Mouse (Mus musculus) gastrocnemius, adult 2 months (tissue): ENCODE measurements around the gene Mroh3. TPM values are rescaled to one million over a fixed set of nuclear protein-coding genes. Genes with fewer than 3 reads are reported as not detected.

Experiments
- DNase-seq: peaks from one replicate; pipeline ENCODE4 v3.0.0; 2022
- H3K27ac ChIP-seq: fragments of 200-600 bp; 2 replicates; pipeline ENCODE4 v1.8.1; 2022; ENCODE audit warnings: mild to moderate bottlenecking
- H3K4me3 ChIP-seq: fragments of 200-600 bp; 2 replicates; pipeline ENCODE4 v1.8.1; 2022; ENCODE audit warnings: mild to moderate bottlenecking, moderate library complexity
- CTCF ChIP-seq: fragments of 200-600 bp; IDR thresholded peaks from 2 replicates; pipeline ENCODE4 v1.8.1; 2022; ENCODE audit warnings: antibody characterized with exemption, mild to moderate bottlenecking, moderate library complexity
- intact Hi-C: fragments of 180-260 bp; cut with DNase I; formaldehyde crosslinking; loops from one replicate; pipeline ENCODE4 v1.15.1; 2025
- total RNA-seq, 2 experiments: library from RNA; stranded (reverse); gene quantifications; 2 replicates each; pipeline ENCODE4 v1.2.3; 2021

Mroh3 gene
- total RNA-seq, 2 experiments from 2014 or later = not detected

GRCm38 (mm10) chr1:136238495-136238894 is 25.9 kb upstream of the Mroh3 start:
- H3K27ac ChIP-seq = no peak overlapping the region
- no peak overlapping the region for H3K4me3 ChIP-seq
- no peak for TF ChIP-seq CTCF
- intact Hi-C loops = no loop called here
- no peak for DNase-seq

- peak; percentile 35 for TF ChIP-seq CTCF
- intact Hi-C loops = no loop called here
- Histone ChIP-seq H3K27ac (no peak overlapping the region), H3K4me3 (peak overlapping the region; percentile 73)
- DNase-seq = no peak
These were observed 22.0 kb upstream of the Mroh3 start for GRCm38 (mm10) chr1:136234595-136235092.

GRCm38 (mm10) chr1:136233892-136234594 is 21.4 kb upstream of the Mroh3 start, which contains the start of gene Inava:
Gene Inava, minus strand, starts transcription at chr1:136234264.
- peak within 1 kb of the TSS; percentile 73 for H3K4me3 ChIP-seq
- intact Hi-C loops = no loop called here
- peak; percentile 30 for DNase-seq
- H3K27ac ChIP-seq = no peak within 1 kb of the TSS
- TF ChIP-seq CTCF = no peak

GRCm38 (mm10) chr1:136232986-136233790 is 20.6 kb upstream of the Mroh3 start:
- no peak for TF ChIP-seq CTCF

GRCm38 (mm10) chr1:136232285-136232926 is 19.8 kb upstream of the Mroh3 start:
- no peak for DNase-seq
- no peak overlapping the region for H3K27ac ChIP-seq
- H3K4me3 ChIP-seq = no peak overlapping the region
- intact Hi-C loops = no loop called here
- TF ChIP-seq CTCF = no peak

More at GRCm38 (mm10) chr1:136232986-136233790, 20.6 kb upstream of the Mroh3 start:
- DNase-seq = no peak
- H3K4me3 ChIP-seq = peak overlapping the region; percentile 73
- intact Hi-C loops = no loop called here
- no peak overlapping the region for H3K27ac ChIP-seq

- Histone ChIP-seq H3K4me3 (no peak overlapping the region), H3K27ac (no peak overlapping the region)
- no peak for DNase-seq
- no peak for TF ChIP-seq CTCF
- intact Hi-C loops = no loop called here
These were observed 19.0 kb upstream of the Mroh3 start for GRCm38 (mm10) chr1:136231596-136231995.

GRCm38 (mm10) chr1:136230201-136230600 is 17.6 kb upstream of the Mroh3 start:
- no peak for TF ChIP-seq CTCF
- intact Hi-C loops = no loop called here
- H3K27ac ChIP-seq = no peak overlapping the region
- H3K4me3 ChIP-seq = no peak overlapping the region
- DNase-seq = no peak

GRCm38 (mm10) chr1:136229040-136229373 is 16.4 kb upstream of the Mroh3 start:
- no peak for DNase-seq
- H3K27ac ChIP-seq = no peak overlapping the region
- intact Hi-C loops = no loop called here
- no peak for TF ChIP-seq CTCF
- no peak overlapping the region for H3K4me3 ChIP-seq

GRCm38 (mm10) chr1:136228328-136229039 is 15.9 kb upstream of the Mroh3 start:
- DNase-seq = peak; percentile 23
- intact Hi-C loops = no loop called here
- no peak for TF ChIP-seq CTCF
- H3K4me3 ChIP-seq = no peak overlapping the region
- H3K27ac ChIP-seq = no peak overlapping the region

- TF ChIP-seq CTCF = no peak
- DNase-seq = peak; percentile 30
- H3K27ac ChIP-seq = no peak overlapping the region
- intact Hi-C loops = no loop called here
- H3K4me3 ChIP-seq = no peak overlapping the region
These were observed 15.2 kb upstream of the Mroh3 start for GRCm38 (mm10) chr1:136227870-136228269.

- TF ChIP-seq CTCF = no peak
- H3K27ac ChIP-seq = no peak overlapping the region
- H3K4me3 ChIP-seq = no peak overlapping the region
- intact Hi-C loops = no loop called here
- no peak for DNase-seq
These were observed 14.0 kb upstream of the Mroh3 start for GRCm38 (mm10) chr1:136226626-136227025.

GRCm38 (mm10) chr1:136225846-136226245 is 13.2 kb upstream of the Mroh3 start:
- intact Hi-C loops = no loop called here
- no peak for DNase-seq
- no peak overlapping the region for H3K27ac ChIP-seq
- H3K4me3 ChIP-seq = no peak overlapping the region
- TF ChIP-seq CTCF = no peak
